In the genomic region with DNA sequence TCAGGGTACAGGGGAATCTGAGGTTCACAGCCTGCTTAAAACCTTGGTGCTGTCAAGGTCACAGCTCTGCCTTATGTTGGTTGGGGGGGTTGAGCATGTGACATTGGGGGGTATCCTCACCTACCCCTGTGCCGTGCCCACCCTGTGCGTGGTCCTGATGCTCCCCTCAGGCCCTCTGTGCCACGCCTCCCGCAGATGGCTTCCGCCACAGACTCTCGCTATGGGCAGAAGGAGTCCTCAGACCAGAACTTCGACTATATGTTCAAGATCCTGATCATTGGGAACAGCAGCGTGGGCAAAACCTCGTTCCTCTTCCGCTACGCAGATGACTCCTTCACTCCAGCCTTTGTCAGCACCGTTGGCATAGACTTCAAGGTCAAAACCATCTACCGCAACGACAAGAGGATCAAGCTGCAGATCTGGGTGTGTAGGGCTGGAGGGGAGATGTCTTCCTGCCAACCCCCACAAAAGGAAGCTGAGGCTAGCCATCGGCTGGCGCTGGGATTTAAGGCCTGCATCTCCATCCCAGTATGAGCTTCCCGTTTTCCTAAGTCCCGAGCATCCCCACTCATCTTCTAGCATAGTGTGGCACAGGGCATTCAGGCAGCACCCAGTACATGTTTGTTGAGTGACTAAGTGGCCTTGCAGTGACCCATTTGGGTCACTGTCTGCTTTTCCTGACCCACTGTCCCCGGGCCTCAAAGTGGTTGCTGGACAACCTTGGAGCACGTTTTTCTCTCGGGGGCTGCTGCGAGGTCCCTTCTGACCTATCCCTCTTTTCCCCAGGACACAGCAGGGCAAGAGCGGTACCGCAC, we compare ENCODE assay signal across 8 mouse cellular contexts. TPM values are rescaled to one million over a fixed set of nuclear protein-coding genes. Genes with fewer than 3 reads are reported as not detected.
A peak's percentile ranks its signal among the peaks of the same experiment; 100 is the strongest.
DNase-seq lines count a peak whose midpoint lies in the region; ATAC-seq lines count a peak whose summit lies in the region.

No protein-coding gene starts in this region.

- no peak overlapping the region for H3K9ac ChIP-seq in forebrain, embryonic 11.5 days (ENCODE audit: low read length)
- peak overlapping the region; percentile 93 for H3K9ac ChIP-seq in hindbrain, embryonic 13.5 days
- H3K9ac ChIP-seq in neural tube, embryonic 14.5 days (replicated peaks; ENCODE audit: low read depth, low read length) = peak overlapping the region; percentile 91

- H3K4me3 ChIP-seq in forebrain, embryonic 11.5 days (ENCODE audit: low read depth, low read length) = no peak overlapping the region
- peak overlapping the region; percentile 76 for H3K4me3 ChIP-seq in hindbrain, embryonic 13.5 days
- H3K4me3 ChIP-seq in limb, embryonic 10.5 days = peak overlapping the region; percentile 71
- H3K4me3 ChIP-seq in neural tube, embryonic 14.5 days (ENCODE audit: low read depth, low read length) = peak overlapping the region; percentile 72

- no peaks in the 10 kb centered on the region for H3K9me3 ChIP-seq in forebrain, embryonic 11.5 days (ENCODE audit: control insufficient read depth, low read length)
- no peaks in the 10 kb centered on the region for H3K9me3 ChIP-seq in hindbrain, embryonic 13.5 days
- no peaks in the 10 kb centered on the region for H3K9me3 ChIP-seq in limb, embryonic 10.5 days (replicated peaks)
- no peaks in the 10 kb centered on the region for H3K9me3 ChIP-seq in neural tube, embryonic 14.5 days (ENCODE audit: control insufficient read depth, low read length)

- 86% methylated on average over 24 of the region's 24 CpGs for WGBS in forebrain, embryonic 11.5 days
- 89% methylated on average over 24 of the region's 24 CpGs for WGBS in hindbrain, embryonic 13.5 days
- 87% methylated on average over 24 of the region's 24 CpGs for WGBS in limb, embryonic 10.5 days
- WGBS in neural tube, embryonic 14.5 days = 79% methylated on average over 24 of the region's 24 CpGs

- H3K4me1 ChIP-seq in forebrain, embryonic 11.5 days (replicated peaks; ENCODE audit: control insufficient read depth, insufficient read depth, low read length) = peaks cover 5% of the 10 kb centered on the region; the same call in 1 of the 2 replicates
- peaks cover 65% of the 10 kb centered on the region for H3K4me1 ChIP-seq in hindbrain, embryonic 13.5 days (replicated peaks)
- peaks cover 61% of the 10 kb centered on the region for H3K4me1 ChIP-seq in limb, embryonic 10.5 days
- H3K4me1 ChIP-seq in neural tube, embryonic 14.5 days (ENCODE audit: control insufficient read depth, insufficient read depth, low read length) = peaks cover 22% of the 10 kb centered on the region

- ATAC-seq in forebrain, embryonic 11.5 days (replicated peaks; ENCODE audit: low FRiP score) = no peak
- no peak for ATAC-seq in hindbrain, embryonic 13.5 days (ENCODE audit: low FRiP score)
- ATAC-seq in neural tube, embryonic 14.5 days (ENCODE audit: low read depth) = no peak
- ATAC-seq in granulocyte monocyte progenitor cell, adult 5-6 weeks (replicated peaks; ENCODE audit: poor library complexity, severe bottlenecking) = no peak

- H3K4me2 ChIP-seq in forebrain, embryonic 11.5 days (ENCODE audit: low read depth, low read length, severe bottlenecking) = no peak overlapping the region; the same call in 1 of the 2 replicates
- peak overlapping the region; percentile 88 for H3K4me2 ChIP-seq in hindbrain, embryonic 13.5 days
- peak overlapping the region; percentile 91 for H3K4me2 ChIP-seq in neural tube, embryonic 14.5 days (ENCODE audit: low read depth, low read length)

- no peaks in the 10 kb centered on the region for H3K36me3 ChIP-seq in forebrain, embryonic 11.5 days (ENCODE audit: control insufficient read depth, insufficient read depth, low read length)
- H3K36me3 ChIP-seq in hindbrain, embryonic 13.5 days = peaks cover 32% of the 10 kb centered on the region
- peaks cover 30% of the 10 kb centered on the region for H3K36me3 ChIP-seq in limb, embryonic 10.5 days
- H3K36me3 ChIP-seq in neural tube, embryonic 14.5 days (ENCODE audit: control insufficient read depth, insufficient read depth, low read length) = peaks cover 19% of the 10 kb centered on the region; the same call in 1 of the 2 replicates

- H3K27me3 ChIP-seq in forebrain, embryonic 11.5 days (ENCODE audit: control insufficient read depth, insufficient read depth, low read length) = no peaks in the 10 kb centered on the region
- H3K27me3 ChIP-seq in hindbrain, embryonic 13.5 days = no peaks in the 10 kb centered on the region
- 0 out of 2 replicates have a peak, but pooled peaks cover 4% of the 10 kb centered on the region for H3K27me3 ChIP-seq in limb, embryonic 10.5 days (ENCODE audit: low read depth, poor library complexity, severe bottlenecking)
- no peaks in the 10 kb centered on the region; the same call in 1 of the 2 replicates for H3K27me3 ChIP-seq in neural tube, embryonic 14.5 days (ENCODE audit: control insufficient read depth, insufficient read depth, low read length)

- DNase-seq in cerebellum, adult 8-10 months = peak; percentile 34
- no peak for DNase-seq in cerebellum, adult 11 months
- DNase-seq in CD4-positive helper T cell, adult 2 months (ENCODE audit: low read depth, low spot score) = peak; percentile 7
- DNase-seq in forebrain, embryonic 11.5 days (ENCODE audit: low spot score) = peak; percentile 49
- no peak for DNase-seq in limb, embryonic 10.5 days (ENCODE audit: low spot score)

- H3K27ac ChIP-seq in forebrain, embryonic 11.5 days (ENCODE audit: low read depth, low read length) = no peak overlapping the region
- peak overlapping the region; percentile 96 for H3K27ac ChIP-seq in hindbrain, embryonic 13.5 days
- no peak overlapping the region for H3K27ac ChIP-seq in limb, embryonic 10.5 days
- H3K27ac ChIP-seq in neural tube, embryonic 14.5 days (ENCODE audit: low read depth, low read length) = no peak overlapping the region; the same call in 1 of the 2 replicates

RNA-seq across cellular contexts. Expression of a gene that starts 1.4 kb away (rescaled TPM):
- polyA plus RNA-seq in forebrain, embryonic 11.5 days (2014; fragmentation: Nextera tagmentation; extraction: Ambion mirVana) = 42.7 and 49.7 TPM in 2 replicates
- polyA plus RNA-seq in hindbrain, embryonic 13.5 days (2015; fragmentation: Nextera tagmentation; extraction: Ambion mirVana) = 352 and 355 TPM in 2 replicates
- 7.1 and 10.8 TPM in 2 replicates for polyA plus RNA-seq in limb, embryonic 10.5 days (2016; fragmentation: Nextera tagmentation; extraction: Ambion mirVana)
- polyA plus RNA-seq in neural tube, embryonic 14.5 days (2014; fragmentation: Nextera tagmentation; extraction: Ambion mirVana) = 570 and 690 TPM in 2 replicates
- 5.5 and 10.8 TPM in 2 replicates for total RNA-seq in granulocyte monocyte progenitor cell, adult 5-6 weeks (2014; fragmentation: Nextera tagmentation)
- 0.34 and 1.6 TPM in 2 replicates for total RNA-seq in granulocyte monocyte progenitor cell, adult 5-6 weeks (2017)

RNA-seq across cellular contexts. Expression of a gene that starts 4.9 kb away (rescaled TPM):
- 31.0 and 34.1 TPM in 2 replicates for polyA plus RNA-seq in forebrain, embryonic 11.5 days (2014; fragmentation: Nextera tagmentation; extraction: Ambion mirVana)
- 40.8 and 44.5 TPM in 2 replicates for polyA plus RNA-seq in hindbrain, embryonic 13.5 days (2015; fragmentation: Nextera tagmentation; extraction: Ambion mirVana)
- 25.2 and 29.9 TPM in 2 replicates for polyA plus RNA-seq in limb, embryonic 10.5 days (2016; fragmentation: Nextera tagmentation; extraction: Ambion mirVana)
- polyA plus RNA-seq in neural tube, embryonic 14.5 days (2014; fragmentation: Nextera tagmentation; extraction: Ambion mirVana) = 36.5 and 41.2 TPM in 2 replicates
- total RNA-seq in granulocyte monocyte progenitor cell, adult 5-6 weeks (2014; fragmentation: Nextera tagmentation) = 28.6 and 41.1 TPM in 2 replicates
- 9.0 and 9.3 TPM in 2 replicates for total RNA-seq in granulocyte monocyte progenitor cell, adult 5-6 weeks (2017)

RNA-seq across cellular contexts. Expression of a gene that starts 20.6 kb away (rescaled TPM):
- 58.9 and 61.6 TPM in 2 replicates for polyA plus RNA-seq in forebrain, embryonic 11.5 days (2014; fragmentation: Nextera tagmentation; extraction: Ambion mirVana)
- polyA plus RNA-seq in hindbrain, embryonic 13.5 days (2015; fragmentation: Nextera tagmentation; extraction: Ambion mirVana) = 90.0 and 94.1 TPM in 2 replicates
- polyA plus RNA-seq in limb, embryonic 10.5 days (2016; fragmentation: Nextera tagmentation; extraction: Ambion mirVana) = 92.7 and 100 TPM in 2 replicates
- 72.2 and 75.6 TPM in 2 replicates for polyA plus RNA-seq in neural tube, embryonic 14.5 days (2014; fragmentation: Nextera tagmentation; extraction: Ambion mirVana)
- 6.6 and 14.0 TPM in 2 replicates for total RNA-seq in granulocyte monocyte progenitor cell, adult 5-6 weeks (2014; fragmentation: Nextera tagmentation)
- 12.1 and 16.6 TPM in 2 replicates for total RNA-seq in granulocyte monocyte progenitor cell, adult 5-6 weeks (2017)

RNA-seq across cellular contexts. Expression of a gene that starts 32.3 kb away (rescaled TPM):
- polyA plus RNA-seq in forebrain, embryonic 11.5 days (2014; fragmentation: Nextera tagmentation; extraction: Ambion mirVana) = 0.13 and 0.37 TPM in 2 replicates
- polyA plus RNA-seq in hindbrain, embryonic 13.5 days (2015; fragmentation: Nextera tagmentation; extraction: Ambion mirVana) = 0.14 and 0.23 TPM in 2 replicates
- polyA plus RNA-seq in limb, embryonic 10.5 days (2016; fragmentation: Nextera tagmentation; extraction: Ambion mirVana) = 0.10 and 0.25 TPM in 2 replicates
- 0.10 and 0.27 TPM in 2 replicates for polyA plus RNA-seq in neural tube, embryonic 14.5 days (2014; fragmentation: Nextera tagmentation; extraction: Ambion mirVana)
- not detected in 2 replicates for total RNA-seq in granulocyte monocyte progenitor cell, adult 5-6 weeks (2014; fragmentation: Nextera tagmentation)
- total RNA-seq in granulocyte monocyte progenitor cell, adult 5-6 weeks (2017) = not detected in 2 replicates

RNA-seq across cellular contexts. Expression of a gene that starts 37.5 kb away (rescaled TPM):
- not detected in 2 replicates for polyA plus RNA-seq in forebrain, embryonic 11.5 days (2014; fragmentation: Nextera tagmentation; extraction: Ambion mirVana)
- polyA plus RNA-seq in hindbrain, embryonic 13.5 days (2015; fragmentation: Nextera tagmentation; extraction: Ambion mirVana) = not detected in 2 replicates
- not detected in 2 replicates for polyA plus RNA-seq in limb, embryonic 10.5 days (2016; fragmentation: Nextera tagmentation; extraction: Ambion mirVana)
- not detected in 2 replicates for polyA plus RNA-seq in neural tube, embryonic 14.5 days (2014; fragmentation: Nextera tagmentation; extraction: Ambion mirVana)
- total RNA-seq in granulocyte monocyte progenitor cell, adult 5-6 weeks (2014; fragmentation: Nextera tagmentation) = not detected in 2 replicates
- not detected in 2 replicates for total RNA-seq in granulocyte monocyte progenitor cell, adult 5-6 weeks (2017)

Comparison
In these comparisons a context has a peak if more than half of its experiments do, and no peak if none do; other contexts are left out.
1. DNase-seq: peak in cerebellum, adult 8-10 months (single experiment), CD4-positive helper T cell, adult 2 months (single experiment) and forebrain, embryonic 11.5 days (single experiment); none in cerebellum, adult 11 months (single experiment) and limb, embryonic 10.5 days (single experiment).